Comparison of ENCODE assay signal across 8 mouse cellular contexts in the genomic region with DNA sequence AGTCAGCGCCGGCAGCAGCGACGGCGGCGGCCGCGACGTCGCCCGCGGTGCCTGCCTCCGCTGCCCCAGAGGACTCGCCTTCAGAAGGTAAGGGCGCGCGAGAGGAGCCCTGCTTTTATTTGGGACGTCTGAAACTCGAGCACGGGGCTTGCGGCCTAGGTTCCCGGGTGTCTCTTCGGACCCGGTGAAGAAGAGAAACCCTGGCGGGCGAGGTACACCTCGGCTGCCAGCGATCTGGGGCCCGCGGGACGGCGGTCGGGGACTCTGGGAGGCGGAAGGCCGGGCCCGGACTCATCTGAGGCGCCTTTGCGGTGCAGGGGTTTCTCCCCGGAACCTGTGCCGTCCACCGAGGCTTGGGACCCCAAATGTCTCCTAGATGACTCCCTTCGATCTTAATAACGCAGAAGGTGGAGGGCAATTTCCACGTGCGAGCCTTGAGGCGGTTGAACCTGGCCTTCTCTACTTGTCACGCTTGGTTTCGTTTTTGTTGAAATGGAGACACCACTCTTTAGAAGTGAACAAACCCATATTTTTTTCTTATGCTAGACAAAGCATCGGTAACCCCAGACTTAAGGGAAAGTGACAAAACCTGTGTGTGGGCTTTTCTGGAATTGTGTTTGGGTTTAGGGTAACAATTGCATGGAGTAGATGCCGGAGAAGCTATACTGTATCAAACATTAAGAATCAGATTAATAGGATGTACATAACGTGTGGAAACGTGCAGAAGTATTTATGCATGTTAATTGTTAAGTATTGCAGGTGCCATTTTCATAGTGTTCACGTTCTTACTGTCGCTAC. TPM values are rescaled to one million over a fixed set of nuclear protein-coding genes. Genes with fewer than 3 reads are reported as not detected.
DNase-seq lines count a peak whose midpoint lies in the region; ATAC-seq lines count a peak whose summit lies in the region.

No protein-coding gene starts in this region.

- no peaks in the 10 kb centered on the region for H3K27me3 ChIP-seq in midbrain, embryonic 10.5 days (ENCODE audit: low read depth, poor library complexity, severe bottlenecking)

- H3K36me3 ChIP-seq in midbrain, embryonic 10.5 days, result peaks cover 41% of the 10 kb centered on the region

- H3K4me3 ChIP-seq in midbrain, embryonic 10.5 days, result peak overlapping the region; percentile 87

- ATAC-seq in erythroblast, adult 5-6 weeks (replicated peaks; ENCODE audit: low FRiP score, poor library complexity, severe bottlenecking), result peak; percentile 34
- ATAC-seq in inflammation-experienced regulatory T-cells, adult 6 months, result peak; percentile 18

- peaks cover 18% of the 10 kb centered on the region for H3K4me1 ChIP-seq in midbrain, embryonic 10.5 days

- peak overlapping the region; percentile 98 for H3K27ac ChIP-seq in midbrain, embryonic 10.5 days (replicated peaks)

- H3K9me3 ChIP-seq in midbrain, embryonic 10.5 days (replicated peaks), result no peaks in the 10 kb centered on the region

- under 1% methylated on average over 54 of the region's 54 CpGs for WGBS in midbrain, embryonic 10.5 days

- DNase-seq in embryo, embryonic 10 days (ENCODE audit: low spot score), result peak; percentile 45
- DNase-seq in embryo, embryonic 11 days, result no peak
- DNase-seq in right cerebral cortex, postnatal 14 days, result peak; percentile 43
- DNase-seq in right cerebral cortex, postnatal 25 days, result no peak
- DNase-seq in midbrain, embryonic 10.5 days (ENCODE audit: low spot score), result no peak
- DNase-seq in cerebellum, adult 8-10 months, result no peak

RNA-seq across cellular contexts. Expression of gene Fnbp4, which starts 0.8 kb away (rescaled TPM):
- total RNA-seq in erythroblast, adult 5-6 weeks (2015; ENCODE audit: low replicate concordance), result 51.0 and 63.2 TPM in 2 replicates
- 135 and 192 TPM in 2 replicates for total RNA-seq in erythroblast, adult 5-6 weeks (2017; ENCODE audit: low replicate concordance)
- 100 to 1,000 TPM in 2 of 3 experiments, 10 to 100 TPM in 1; 86.5 to 129 (median 113) TPM for polyA plus RNA-seq in inflammation-experienced regulatory T-cells, adult 6 months (2017; shearing (Covaris generic))
- 110 and 128 TPM in 2 replicates for polyA plus RNA-seq in midbrain, embryonic 10.5 days (2016; fragmentation: Nextera tagmentation; extraction: Ambion mirVana)

RNA-seq across cellular contexts. Expression of gene Agbl2, which starts 36.6 kb away (rescaled TPM):
- total RNA-seq in erythroblast, adult 5-6 weeks (2015; ENCODE audit: low replicate concordance), result not detected in 2 replicates
- not detected in 2 replicates for total RNA-seq in erythroblast, adult 5-6 weeks (2017; ENCODE audit: low replicate concordance)
- polyA plus RNA-seq in inflammation-experienced regulatory T-cells, adult 6 months (2017; shearing (Covaris generic)), result not detected
- polyA plus RNA-seq in midbrain, embryonic 10.5 days (2016; fragmentation: Nextera tagmentation; extraction: Ambion mirVana), result 0.25 and 0.47 TPM in 2 replicates

Comparison
In these comparisons a context has a peak if more than half of its experiments do, and no peak if none do; other contexts are left out.
1. DNase-seq: peak in embryo, embryonic 10 days (single experiment) and right cerebral cortex, postnatal 14 days (single experiment); none in embryo, embryonic 11 days (single experiment), right cerebral cortex, postnatal 25 days (single experiment), midbrain, embryonic 10.5 days (single experiment) and cerebellum, adult 8-10 months (single experiment).